Mouse (Mus musculus): ENCODE data around the gene Ttc37. TPM values are rescaled to one million over a fixed set of nuclear protein-coding genes. Genes with fewer than 3 reads are reported as not detected.

Gene Ttc37
- 19.6 to 32.2 TPM (median 25.6 TPM) in 4 replicates for total RNA-seq (2023; ENCODE audit: inconsistent age)

DNA sequence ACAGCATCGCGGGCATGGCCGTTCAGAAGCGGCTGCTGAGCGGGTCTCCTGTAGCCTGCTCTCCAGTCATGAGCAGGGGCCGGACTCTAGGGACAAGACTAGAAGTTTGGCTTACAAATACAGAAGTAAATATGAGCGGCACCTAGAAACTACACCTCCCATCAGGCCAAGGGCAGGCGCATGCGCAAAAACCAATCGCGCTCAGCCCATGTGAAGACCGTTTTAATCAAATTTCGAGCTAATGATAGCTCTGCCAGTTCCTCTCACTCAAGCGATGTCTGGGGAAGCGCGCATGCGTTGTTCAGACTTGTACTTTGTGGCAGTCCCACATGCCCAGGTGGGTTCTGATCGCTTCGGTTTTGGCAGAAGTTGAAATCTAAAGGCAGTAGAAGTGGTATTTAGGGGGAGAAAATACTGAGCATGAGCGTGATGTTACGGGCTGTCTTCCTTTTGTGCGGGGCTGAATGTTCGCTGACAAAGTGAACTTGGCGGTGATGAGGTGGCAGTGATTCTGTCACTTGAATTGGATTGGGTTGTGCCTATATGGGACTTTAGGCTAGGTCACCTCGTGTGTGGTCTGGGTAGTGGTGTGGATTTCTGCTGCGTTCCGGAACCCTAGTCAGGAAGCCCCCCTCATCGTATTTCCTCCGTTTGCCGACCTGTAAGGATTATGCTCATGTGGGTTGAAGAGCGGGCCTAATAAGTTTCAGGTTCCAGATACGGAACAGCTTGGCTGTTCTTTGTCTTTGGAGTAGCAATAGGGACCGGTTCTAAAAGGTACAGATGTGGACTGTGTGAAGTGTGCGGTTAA is at the start of gene Ttc37, which contains the start of gene Arsk:
Gene Ttc37, plus strand, starts transcription at position 242 of the 811 bp plus-strand sequence.
Gene Arsk, minus strand, starts transcription at position 168 of the 811 bp plus-strand sequence.

DNA sequence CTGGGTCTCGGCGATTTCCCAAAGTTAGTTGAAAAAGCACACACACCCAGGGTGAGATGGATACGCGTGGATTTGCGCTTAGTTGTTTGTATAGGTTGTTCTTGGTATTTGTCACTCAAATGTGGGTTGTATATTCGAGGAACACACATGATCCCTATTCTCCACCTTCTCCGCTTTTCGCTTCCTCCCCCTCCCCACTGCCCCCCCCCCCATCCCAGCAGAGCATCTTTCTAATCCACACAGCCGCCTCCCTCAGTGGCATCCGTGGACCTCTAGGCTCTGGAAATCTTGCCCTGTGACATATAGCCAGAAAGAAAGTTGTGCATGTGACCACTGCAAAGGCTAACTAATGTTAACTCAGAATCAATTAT is 41.7 kb upstream of the Ttc37 start, which contains the start of gene Gpr150:
Gene Gpr150, minus strand, starts transcription at position 101 of the 371 bp plus-strand sequence.

Other genes with a start within 250 kb of the Ttc37 start
- 0.10 to 0.45 TPM (median 0.31 TPM) in 4 replicates for gene Rhobtb3, start 154.8 kb upstream of the Ttc37 start, total RNA-seq (2023; ENCODE audit: inconsistent age)
- not detected in 4 replicates for gene Spata9, start 131.6 kb upstream of the Ttc37 start, total RNA-seq (2023; ENCODE audit: inconsistent age)
- 8.1 to 9.6 TPM (median 8.8 TPM) in 4 replicates for gene Rfesd, start 80.0 kb upstream of the Ttc37 start, total RNA-seq (2023; ENCODE audit: inconsistent age)
- gene Gpr150, start 41.7 kb upstream of the Ttc37 start, total RNA-seq (2023; ENCODE audit: inconsistent age), result not detected in 4 replicates
- gene Arsk, start 74 bp upstream of the Ttc37 start, total RNA-seq (2023; ENCODE audit: inconsistent age), result 10.3 to 13.7 TPM (median 12.3 TPM) in 4 replicates
- gene Fam81b, start 206.3 kb downstream of the Ttc37 start, total RNA-seq (2023; ENCODE audit: inconsistent age), result not detected in 4 replicates